Mouse (Mus musculus) lung, postnatal 36 days (tissue): ENCODE measurements around the gene Ghrhr.

Experiments
- DNase-seq: peaks from one replicate; pipeline ENCODE4 v3.0.0; 2022; ENCODE audit warnings: mixed read lengths

Gene Ghrhr

GRCm38 (mm10) chr6:55353711-55354445 is 22.2 kb upstream of the Ghrhr start:
- DNase-seq: no peak

DNA sequence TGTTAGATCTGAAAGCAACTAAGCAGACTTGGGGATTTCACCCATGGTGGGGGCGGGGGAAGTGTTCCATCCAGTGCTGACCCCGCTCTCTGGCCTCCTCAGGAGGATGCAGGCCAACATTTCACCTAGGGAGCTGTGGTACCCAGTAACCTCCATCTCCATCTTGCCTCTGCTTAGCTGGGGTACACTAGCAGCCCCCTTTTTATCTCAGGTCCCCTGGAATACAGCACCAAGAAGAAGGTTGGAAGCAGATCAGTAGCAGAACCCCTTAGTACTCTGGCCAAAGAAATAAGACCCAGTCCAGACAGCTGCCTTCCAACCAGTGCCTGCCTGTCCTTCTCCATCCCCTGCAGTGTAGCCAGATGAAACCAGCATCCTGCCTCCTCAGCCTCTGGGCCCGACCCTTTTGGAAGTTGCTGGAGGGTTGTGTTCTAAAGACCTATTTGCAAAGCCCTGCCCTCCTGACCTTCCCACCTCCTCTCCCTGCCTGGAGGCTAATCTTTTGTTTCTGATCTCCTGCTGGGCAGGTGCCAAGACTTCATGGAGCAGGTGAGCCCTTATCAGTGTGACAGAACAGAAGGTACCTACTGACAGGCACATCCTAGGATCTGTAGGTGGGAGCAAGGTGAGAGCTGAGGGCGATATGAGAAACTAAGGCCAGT is 21.5 kb upstream of the Ghrhr start:
- DNase-seq: no peak

- DNase-seq: no peak
Observed at GRCm38 (mm10) chr6:55355575-55355974, 20.5 kb upstream of the Ghrhr start.

DNA sequence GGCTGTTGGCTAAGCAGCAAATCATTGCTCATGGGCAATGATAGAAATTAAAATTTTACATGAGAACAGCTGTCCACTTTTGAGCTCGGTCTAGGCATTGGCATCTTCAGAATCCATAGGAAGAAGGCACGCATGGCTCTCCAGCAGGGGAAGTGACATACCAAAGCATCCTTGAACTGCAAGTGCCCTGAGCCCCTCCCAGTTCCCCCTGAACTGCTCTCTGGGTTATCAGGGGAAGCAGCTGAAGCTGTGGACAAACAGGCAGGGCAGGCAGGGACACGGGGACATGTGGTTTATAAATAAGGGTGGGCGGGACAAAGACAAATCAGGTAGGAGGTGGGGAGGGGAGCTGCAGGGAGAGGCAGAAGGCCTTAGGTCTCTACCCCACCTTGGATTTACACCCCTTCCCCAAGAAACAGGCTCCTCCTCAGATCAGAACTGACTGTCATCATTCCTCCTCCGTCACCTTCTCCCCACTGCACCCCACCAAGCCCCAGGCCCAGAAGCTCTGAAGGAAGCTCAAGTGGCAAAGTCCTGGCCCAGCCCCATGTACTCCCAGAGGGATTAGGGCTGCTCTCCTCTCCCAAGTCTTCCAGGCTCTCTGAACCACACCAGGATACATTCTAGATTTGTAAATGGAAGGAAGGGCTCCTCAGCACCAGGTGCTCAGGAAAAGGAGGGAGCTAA is 19.9 kb upstream of the Ghrhr start:
- DNase-seq: peak; percentile 30

GRCm38 (mm10) chr6:55356976-55357635 is 19.0 kb upstream of the Ghrhr start:
- DNase-seq: no peak

DNA sequence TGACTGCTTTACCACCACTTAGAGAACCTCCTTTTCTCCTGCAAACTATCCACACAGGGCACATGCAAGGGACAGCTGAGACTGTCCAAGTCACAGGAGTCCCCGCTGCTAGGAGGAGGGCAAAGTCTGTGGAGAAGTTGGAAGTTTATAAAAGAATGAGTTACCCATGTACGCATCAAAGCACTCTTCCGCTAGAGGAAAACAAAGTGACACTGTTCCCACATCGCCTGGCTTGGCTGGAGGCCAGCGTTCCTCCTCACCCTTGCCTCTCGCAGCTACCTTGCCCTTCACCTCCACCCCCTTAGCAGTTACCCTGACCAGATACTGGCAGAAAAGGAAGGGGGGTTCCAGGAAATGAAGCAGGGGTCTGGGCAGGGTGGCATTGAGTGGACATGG is 18.5 kb upstream of the Ghrhr start:
- peak; percentile 34 for DNase-seq

DNA sequence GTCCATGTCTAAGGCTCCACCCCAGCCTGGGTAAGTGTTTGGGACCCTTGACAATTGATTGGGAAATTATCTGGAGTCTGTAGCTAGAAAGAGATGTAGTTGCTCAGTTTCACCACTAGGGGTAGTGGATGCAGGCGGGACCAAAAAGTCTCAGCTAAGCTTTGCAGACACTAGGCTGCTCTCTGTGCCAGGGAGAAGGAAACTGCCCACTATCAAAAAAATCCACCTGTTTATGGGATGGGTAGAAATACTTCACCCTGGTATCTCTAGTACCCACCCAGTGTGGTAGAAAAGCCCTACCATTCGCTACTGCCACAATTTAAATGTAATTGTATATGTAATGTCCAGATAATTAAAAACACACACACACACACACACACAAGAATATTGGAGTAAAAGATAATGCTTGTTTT is 17.4 kb upstream of the Ghrhr start:
- DNase-seq: peak; percentile 37

GRCm38 (mm10) chr6:55362663-55363062 is 13.4 kb upstream of the Ghrhr start:
- no peak for DNase-seq

GRCm38 (mm10) chr6:55367126-55367525 is 9.0 kb upstream of the Ghrhr start:
- no peak for DNase-seq

DNA sequence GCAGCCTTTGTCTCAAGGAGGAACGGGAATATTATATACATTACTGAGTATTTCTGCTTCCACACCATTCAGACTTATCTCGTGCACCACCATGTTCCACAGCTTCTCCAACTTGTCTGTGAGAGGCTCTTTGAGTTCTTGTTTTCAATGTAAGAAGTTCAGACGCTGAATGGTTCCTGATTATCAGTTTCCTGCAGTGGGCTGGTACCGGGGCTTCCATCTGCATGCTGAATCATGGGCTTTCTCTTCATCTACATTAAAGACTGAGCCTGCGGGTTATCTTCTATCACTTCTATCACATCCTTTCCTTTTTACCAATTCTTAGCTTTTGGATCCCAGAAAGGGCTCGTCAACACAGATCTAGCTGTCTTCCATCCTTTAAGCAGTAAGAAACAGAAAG is 5.3 kb upstream of the Ghrhr start:
- DNase-seq: no peak

- DNase-seq: no peak
Observed at GRCm38 (mm10) chr6:55376511-55376910, 416 bp downstream of the Ghrhr start.

- no peak for DNase-seq
Observed at GRCm38 (mm10) chr6:55377461-55377860, 1.4 kb downstream of the Ghrhr start.

DNA sequence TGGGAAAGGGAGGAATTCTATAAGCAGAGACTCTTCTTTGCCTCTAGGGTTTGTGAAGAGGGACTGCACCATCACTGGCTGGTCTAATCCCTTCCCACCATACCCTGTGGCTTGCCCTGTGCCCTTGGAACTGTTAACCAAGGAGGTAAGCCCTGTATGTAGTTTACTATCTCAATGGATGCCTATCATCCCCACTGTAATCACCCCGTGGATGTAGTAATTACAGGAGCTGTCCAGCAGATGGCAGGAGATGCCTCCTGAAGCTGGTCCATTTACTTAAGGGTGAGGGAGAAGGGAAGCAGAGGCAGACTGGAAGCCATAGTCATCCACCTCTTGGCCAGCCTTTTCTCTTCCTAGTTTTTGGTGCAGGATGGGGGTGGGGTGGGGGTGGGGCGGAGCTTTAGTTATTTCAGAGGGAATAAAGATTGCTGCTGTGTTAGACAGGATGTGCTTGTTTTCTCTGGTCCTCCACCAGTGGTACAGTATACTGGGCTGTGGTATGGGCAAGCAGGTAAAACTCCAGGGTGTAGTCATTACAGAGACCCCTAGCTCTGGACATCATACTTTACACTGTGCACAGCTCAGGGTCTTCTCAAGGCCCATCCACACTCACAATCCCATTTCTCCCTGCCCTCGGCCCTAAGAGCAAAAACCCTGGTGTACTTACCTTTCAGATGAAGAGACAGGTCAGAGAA is 3.7 kb downstream of the Ghrhr start:
- DNase-seq: peak; percentile 56

DNA sequence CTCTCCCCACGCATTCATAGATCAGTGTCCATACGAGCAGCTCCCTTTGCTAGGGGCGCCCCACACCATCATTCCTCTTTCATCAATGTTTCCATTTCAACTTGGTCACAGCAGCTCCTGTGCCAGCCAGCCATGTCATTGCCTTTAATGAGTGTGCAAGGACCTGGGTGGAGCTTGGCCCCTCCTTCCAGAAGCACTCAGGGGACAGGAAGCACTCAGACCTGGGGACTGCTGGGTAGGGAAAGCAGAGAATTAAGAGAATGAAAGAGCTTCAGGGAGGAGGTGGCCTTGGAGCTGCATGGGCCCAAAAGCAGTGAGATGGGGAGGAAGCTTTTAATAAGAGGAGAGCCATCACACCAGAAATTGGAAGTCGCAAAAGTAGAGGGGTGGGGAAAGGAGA is 5.9 kb downstream of the Ghrhr start:
- DNase-seq: peak; percentile 52

GRCm38 (mm10) chr6:55383897-55384296 is 7.8 kb downstream of the Ghrhr start:
- DNase-seq: peak; percentile 81

DNA sequence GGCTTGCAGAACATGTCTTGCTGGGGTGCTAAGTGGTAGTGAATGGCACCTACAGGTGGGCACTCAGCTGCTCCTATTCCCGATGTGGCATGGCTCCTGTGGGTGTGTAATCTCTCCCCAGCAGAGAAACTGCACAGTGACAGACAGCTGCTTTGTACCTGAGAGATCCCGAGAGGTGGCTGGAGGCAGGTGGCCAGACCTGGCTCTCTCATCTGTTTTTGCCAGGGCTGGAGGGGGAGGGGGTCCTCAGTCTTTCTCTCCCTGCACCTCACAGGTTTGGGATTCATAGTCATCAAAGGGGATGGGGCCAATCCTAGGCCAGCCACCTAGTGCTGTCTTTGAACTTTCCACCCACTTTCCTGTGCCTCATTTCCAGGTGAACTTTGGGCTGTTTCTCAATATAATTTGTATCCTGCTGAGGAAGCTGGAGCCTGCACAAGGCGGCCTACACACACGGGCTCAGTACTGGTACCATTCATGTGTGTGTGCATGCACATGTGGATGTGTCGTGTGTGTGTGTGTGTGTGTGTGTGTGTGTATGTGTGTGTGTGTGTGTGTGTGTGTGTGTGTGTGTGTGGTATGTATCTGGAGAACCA is 8.4 kb downstream of the Ghrhr start:
- no peak for DNase-seq

GRCm38 (mm10) chr6:55388546-55389169 is 12.6 kb downstream of the Ghrhr start:
- no peak for DNase-seq

DNA sequence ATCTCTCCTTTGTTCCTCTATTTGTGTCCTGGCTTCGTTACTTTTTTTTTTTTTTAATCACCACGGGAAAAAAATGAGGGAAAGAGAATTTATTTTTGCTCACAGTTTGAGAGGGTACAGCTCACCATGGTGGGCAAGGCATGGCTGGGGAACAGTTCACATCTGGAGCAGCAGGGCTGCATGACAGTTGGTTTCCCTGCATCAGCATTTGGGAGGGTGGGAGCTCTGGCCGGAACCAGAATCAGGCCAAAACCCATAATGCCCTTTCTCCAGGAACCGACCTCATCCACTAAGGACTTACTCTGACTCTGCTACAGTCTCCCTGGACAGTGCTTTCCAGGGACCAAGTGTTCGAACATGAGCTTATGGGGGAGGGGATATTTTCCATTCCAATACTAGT is 13.2 kb downstream of the Ghrhr start:
- DNase-seq: no peak

GRCm38 (mm10) chr6:55391814-55392213 is 15.7 kb downstream of the Ghrhr start:
- no peak for DNase-seq

DNA sequence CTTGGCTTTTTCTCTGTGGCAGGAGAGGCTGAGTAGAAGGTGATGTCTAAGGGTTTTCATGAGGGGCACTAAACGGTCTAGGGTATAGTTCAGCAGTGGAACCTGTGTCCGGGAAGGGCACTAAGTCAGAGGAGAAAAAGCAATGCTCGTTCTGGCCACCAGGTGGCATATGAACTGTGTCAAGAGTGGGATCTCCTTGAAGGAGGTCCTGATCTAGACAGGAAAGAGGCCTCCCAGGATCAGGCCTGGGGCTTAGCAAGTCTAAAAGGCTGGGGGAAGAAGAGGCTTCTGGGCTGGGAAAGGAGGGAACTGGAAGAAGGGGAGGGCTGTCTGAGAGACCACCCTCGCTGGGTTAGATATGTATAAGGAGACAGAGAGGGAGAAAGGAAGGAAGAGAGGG is 16.4 kb downstream of the Ghrhr start:
- peak; percentile 84 for DNase-seq

- no peak for DNase-seq
Observed at GRCm38 (mm10) chr6:55394854-55395253, 18.8 kb downstream of the Ghrhr start.

- peak; percentile 66 for DNase-seq
Observed at GRCm38 (mm10) chr6:55396176-55396575, 20.1 kb downstream of the Ghrhr start.
